Mouse (Mus musculus) right cerebral cortex, postnatal 14 days (tissue): Measurements from ENCODE around the gene Ccne1.
A peak's percentile ranks its signal among the peaks of the same experiment; 100 is the strongest.

ENCODE experiments used
- DNase-seq: peaks from one replicate; pipeline ENCODE4 v3.0.0; 2022

Ccne1 gene

GRCm38 (mm10) chr7:38093101-38093500 is 14.2 kb downstream of the Ccne1 start:
- no peak for DNase-seq

GRCm38 (mm10) chr7:38089930-38090675 is 17.2 kb downstream of the Ccne1 start:
- no peak for DNase-seq

GRCm38 (mm10) chr7:38088456-38088855 is 18.9 kb downstream of the Ccne1 start:
- no peak for DNase-seq

- DNase-seq, result peak; percentile 22
These were observed 19.5 kb downstream of the Ccne1 start for GRCm38 (mm10) chr7:38087856-38088255.

- no peak for DNase-seq
These were observed 20.9 kb downstream of the Ccne1 start for GRCm38 (mm10) chr7:38086401-38086800.

- peak; percentile 36 for DNase-seq
These were observed 21.6 kb downstream of the Ccne1 start for GRCm38 (mm10) chr7:38085573-38086211.

- DNase-seq, result peak; percentile 100
These were observed 22.4 kb downstream of the Ccne1 start for GRCm38 (mm10) chr7:38084778-38085572.

- no peak for DNase-seq
These were observed 24.4 kb downstream of the Ccne1 start for GRCm38 (mm10) chr7:38082971-38083370.

GRCm38 (mm10) chr7:38077189-38077588 is 30.1 kb downstream of the Ccne1 start:
- DNase-seq, result no peak

- DNase-seq, result no peak
These were observed 31.8 kb downstream of the Ccne1 start for GRCm38 (mm10) chr7:38075487-38075886.

GRCm38 (mm10) chr7:38074920-38075319 is 32.4 kb downstream of the Ccne1 start:
- no peak for DNase-seq

- no peak for DNase-seq
These were observed 32.8 kb downstream of the Ccne1 start for GRCm38 (mm10) chr7:38074514-38074913.

GRCm38 (mm10) chr7:38073782-38074181 is 33.6 kb downstream of the Ccne1 start:
- DNase-seq, result peak; percentile 67

GRCm38 (mm10) chr7:38071065-38071464 is 36.3 kb downstream of the Ccne1 start:
- DNase-seq, result no peak

GRCm38 (mm10) chr7:38070663-38071062 is 36.7 kb downstream of the Ccne1 start:
- DNase-seq, result no peak

GRCm38 (mm10) chr7:38064431-38064830 is 42.9 kb downstream of the Ccne1 start:
- DNase-seq, result no peak

GRCm38 (mm10) chr7:38061060-38061970 is 46.0 kb downstream of the Ccne1 start:
- DNase-seq, result peak; percentile 89

- DNase-seq, result no peak
These were observed 47.6 kb downstream of the Ccne1 start for GRCm38 (mm10) chr7:38059636-38060330.

- DNase-seq, result no peak
These were observed 48.2 kb downstream of the Ccne1 start for GRCm38 (mm10) chr7:38059096-38059495.

- peak; percentile 25 for DNase-seq
These were observed 51.3 kb downstream of the Ccne1 start for GRCm38 (mm10) chr7:38055996-38056395.

- no peak for DNase-seq
These were observed 53.1 kb downstream of the Ccne1 start for GRCm38 (mm10) chr7:38054246-38054645.
